Mouse (Mus musculus) stomach, postnatal 0 days (tissue): ENCODE measurements around the gene Plin4.

Source experiments
- CTCF ChIP-seq: IDR thresholded peaks from 2 replicates; pipeline ENCODE4 v1.5.1; 2016; ENCODE audit warnings: antibody characterized with exemption, low read depth, mild to moderate bottlenecking, moderate library complexity
- EP300 ChIP-seq: optimal IDR thresholded peaks from 2 replicates; pipeline ENCODE3; 2016; ENCODE audit warnings: antibody characterized with exemption

DNA sequence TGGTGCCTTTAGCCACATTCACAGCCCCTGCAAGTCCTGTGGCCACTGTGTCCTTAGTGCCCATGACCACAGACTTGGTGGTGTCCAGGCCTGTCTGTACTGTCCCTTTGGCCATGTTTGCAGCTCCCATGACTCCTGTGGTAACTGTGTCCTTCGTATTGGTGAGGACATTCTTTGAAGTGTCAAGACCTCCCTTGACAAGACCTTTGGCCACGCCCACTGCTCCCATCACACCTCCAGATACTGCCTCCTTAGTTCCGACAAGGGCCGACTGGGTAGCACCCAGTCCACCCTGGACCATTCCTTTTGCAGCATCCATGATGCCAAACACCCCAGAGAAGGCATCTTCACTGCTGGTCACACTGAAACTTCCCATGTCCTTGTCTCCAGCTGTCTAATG is 2.6 kb downstream of the Plin4 start:
- TF ChIP-seq CTCF = no peak
- no peak for TF ChIP-seq EP300
